Mouse (Mus musculus) liver, embryonic 14.5 days (tissue): ENCODE data around the gene Zfp286.

Experiments
- CTCF ChIP-seq: IDR thresholded peaks from 2 replicates; pipeline ENCODE4 v1.5.1; 2016; ENCODE audit warnings: antibody characterized with exemption, low read depth, control low read depth
- EP300 ChIP-seq: IDR thresholded peaks from 2 replicates; pipeline ENCODE4 v1.6.1; 2016; ENCODE audit warnings: antibody characterized with exemption, low read depth

GRCm38 (mm10) chr11:62813497-62813896, 24.2 kb upstream of the Zfp286 start:
- no peak for TF ChIP-seq CTCF
- TF ChIP-seq EP300 = no peak
